Mouse (Mus musculus) heart, embryonic 13.5 days (tissue): ENCODE data around the gene Izumo4. TPM values are rescaled to one million over a fixed set of nuclear protein-coding genes. Genes with fewer than 3 reads are reported as not detected.
A peak's percentile ranks its signal among the peaks of the same experiment; 100 is the strongest.

Experiments used
- ATAC-seq: fragments of 200-750 bp; cut with Nextera tagmentation; 2 replicates; pipeline ENCODE4 v1.8.0; 2017; ENCODE audit warnings: moderate TSS enrichment; ENCODE audit not compliant: insufficient number of reproducible peaks, low FRiP score, low TSS enrichment; ENCODE audit errors: extremely low read depth
- H3K27ac ChIP-seq: fragments of 300-500 bp; sonication (generic); replicated peaks from 2 replicates; pipeline ENCODE4 v1.5.1; 2015; ENCODE audit warnings: moderate library complexity, mild to moderate bottlenecking, inconsistent platforms
- H3K27me3 ChIP-seq: fragments of 300-500 bp; sonication (generic); replicated peaks from 2 replicates; pipeline ENCODE4 v1.6.1; 2015; ENCODE audit warnings: mild to moderate bottlenecking, inconsistent platforms
- H3K36me3 ChIP-seq: fragments of 300-500 bp; sonication (generic); 2 replicates; pipeline ENCODE4 v1.6.1; 2015; ENCODE audit warnings: mild to moderate bottlenecking, inconsistent platforms
- H3K4me1 ChIP-seq: fragments of 300-500 bp; sonication (generic); 2 replicates; pipeline ENCODE4 v1.6.1; 2015; ENCODE audit warnings: inconsistent platforms
- H3K4me2 ChIP-seq: fragments of 300-500 bp; sonication (generic); 2 replicates; pipeline ENCODE4 v1.6.1; 2015; ENCODE audit warnings: inconsistent platforms, mild to moderate bottlenecking, moderate library complexity
- H3K4me3 ChIP-seq: fragments of 300-500 bp; sonication (generic); 2 replicates; pipeline ENCODE4 v1.5.1; 2015; ENCODE audit warnings: moderate library complexity, mild to moderate bottlenecking, inconsistent platforms
- H3K9ac ChIP-seq: fragments of 300-500 bp; sonication (generic); 2 replicates; pipeline ENCODE4 v1.6.1; 2015; ENCODE audit warnings: inconsistent platforms, mild to moderate bottlenecking, moderate library complexity
- H3K9me3 ChIP-seq: fragments of 300-500 bp; sonication (generic); 2 replicates; pipeline ENCODE4 v1.6.1; 2016; ENCODE audit warnings: inconsistent platforms
- WGBS: fragments of 180-500 bp; shearing (Covaris S2); methylation state at CpG from one replicate; pipeline ENCODE4 v1.1.7; 2015; ENCODE audit warnings: mixed read lengths; 5-methylcytosine and 5-hydroxymethylcytosine counted together
- polyA plus RNA-seq: library from polyadenylated mRNA; unstranded; fragments of >200 nt; fragmentation: Nextera tagmentation; extraction: Ambion mirVana; gene quantifications from 2 replicates; pipeline ENCODE4 v1.2.1, GENCODE M21; 2015

Gene Izumo4
- polyA plus RNA-seq, result 12.7 and 13.5 TPM in 2 replicates

- peak; percentile 94 for ATAC-seq
- Histone ChIP-seq H3K4me3 (peak within 1 kb of the TSS; percentile 61), H3K27ac (peak within 1 kb of the TSS; percentile 76), H3K9ac (peak within 1 kb of the TSS; percentile 82), H3K27me3 (no peaks in the 10 kb centered on the region), H3K36me3 (peaks cover 30% of the 10 kb centered on the region), H3K4me1 (peaks cover 74% of the 10 kb centered on the region), H3K9me3 (no peaks in the 10 kb centered on the region), H3K4me2 (peak within 1 kb of the TSS; percentile 95)
- under 1% methylated on average over 59 of the region's 59 CpGs for WGBS
Measured at GRCm38 (mm10) chr10:80701721-80702535, at the start of gene Izumo4, which contains the start of gene Mob3a. Gene Izumo4, plus strand, starts transcription at chr10:80702184. Gene Mob3a, minus strand, starts transcription at chr10:80701977.

- WGBS, result 83% methylated on average over 6 of the region's 6 CpGs
- Histone ChIP-seq H3K4me2 (no peak overlapping the region), H3K27ac (no peak overlapping the region), H3K4me3 (no peak overlapping the region), H3K9me3 (no peaks in the 10 kb centered on the region), H3K27me3 (no peaks in the 10 kb centered on the region), H3K9ac (0 out of 2 replicates have a peak overlapping the region, but pooled peaks have one; percentile 20), H3K4me1 (peaks cover 39% of the 10 kb centered on the region), H3K36me3 (peaks cover 20% of the 10 kb centered on the region)
- no peak for ATAC-seq
Measured at GRCm38 (mm10) chr10:80653156-80653720, 48.7 kb upstream of the Izumo4 start.

GRCm38 (mm10) chr10:80654866-80655265 lies 47.1 kb upstream of the Izumo4 start:
- H3K4me2 ChIP-seq, result peak overlapping the region; percentile 92
- peak overlapping the region; percentile 93 for H3K4me3 ChIP-seq
- no peak overlapping the region for H3K27ac ChIP-seq
- H3K36me3 ChIP-seq, result peaks cover 9% of the 10 kb centered on the region
- ATAC-seq, result no peak
- WGBS, result 84% methylated on average over 6 of the region's 6 CpGs
- H3K9ac ChIP-seq, result peak overlapping the region; percentile 99
- peaks cover 45% of the 10 kb centered on the region for H3K4me1 ChIP-seq
- no peaks in the 10 kb centered on the region for H3K9me3 ChIP-seq
- no peaks in the 10 kb centered on the region for H3K27me3 ChIP-seq

GRCm38 (mm10) chr10:80655406-80656129 lies 46.4 kb upstream of the Izumo4 start:
- H3K27ac ChIP-seq, result peak overlapping the region; percentile 78
- peaks cover 41% of the 10 kb centered on the region for H3K4me1 ChIP-seq
- no peaks in the 10 kb centered on the region for H3K9me3 ChIP-seq
- H3K27me3 ChIP-seq, result no peaks in the 10 kb centered on the region
- peak overlapping the region; percentile 92 for H3K4me2 ChIP-seq
- H3K36me3 ChIP-seq, result peaks cover 9% of the 10 kb centered on the region
- ATAC-seq, result peak; percentile 20; the same call in 1 of the 2 replicates
- 2% methylated on average over 12 of the region's 12 CpGs for WGBS
- peak overlapping the region; percentile 93 for H3K4me3 ChIP-seq
- peak overlapping the region; percentile 99 for H3K9ac ChIP-seq

- WGBS, result under 1% methylated on average over 72 of the region's 72 CpGs
Measured at GRCm38 (mm10) chr10:80656130-80656862, 45.7 kb upstream of the Izumo4 start.

GRCm38 (mm10) chr10:80656863-80657623 lies 44.9 kb upstream of the Izumo4 start, which contains the start of gene Btbd2:
Gene Btbd2, minus strand, starts transcription at chr10:80657071.
- H3K36me3 ChIP-seq, result peaks cover 3% of the 10 kb centered on the region
- WGBS, result 21% methylated on average over 15 of the region's 15 CpGs
- no peak for ATAC-seq

More at GRCm38 (mm10) chr10:80656130-80656862, 45.7 kb upstream of the Izumo4 start:
- Histone ChIP-seq H3K27ac (peak overlapping the region; percentile 86), H3K9ac (peak overlapping the region; percentile 99), H3K27me3 (no peaks in the 10 kb centered on the region), H3K4me1 (peaks cover 41% of the 10 kb centered on the region), H3K9me3 (no peaks in the 10 kb centered on the region), H3K36me3 (peaks cover 9% of the 10 kb centered on the region), H3K4me3 (peak overlapping the region; percentile 93), H3K4me2 (peak overlapping the region; percentile 92)
- peak; percentile 81 for ATAC-seq

GRCm38 (mm10) chr10:80658194-80658840 lies 43.7 kb upstream of the Izumo4 start:
- Histone ChIP-seq H3K4me2 (no peak overlapping the region), H3K27ac (no peak overlapping the region), H3K27me3 (no peaks in the 10 kb centered on the region), H3K4me3 (no peak overlapping the region), H3K9ac (no peak overlapping the region), H3K36me3 (no peaks in the 10 kb centered on the region), H3K9me3 (no peaks in the 10 kb centered on the region), H3K4me1 (peaks cover 44% of the 10 kb centered on the region)
- ATAC-seq, result no peak
- 87% methylated on average over 14 of the region's 14 CpGs for WGBS

More at GRCm38 (mm10) chr10:80656863-80657623, 44.9 kb upstream of the Izumo4 start, which contains the start of gene Btbd2:
- H3K4me1 ChIP-seq, result peaks cover 42% of the 10 kb centered on the region
- H3K9ac ChIP-seq, result peak within 1 kb of the TSS; percentile 99
- H3K27ac ChIP-seq, result peak within 1 kb of the TSS; percentile 86
- peak within 1 kb of the TSS; percentile 93 for H3K4me3 ChIP-seq
- peak within 1 kb of the TSS; percentile 92 for H3K4me2 ChIP-seq
- no peaks in the 10 kb centered on the region for H3K9me3 ChIP-seq
- H3K27me3 ChIP-seq, result no peaks in the 10 kb centered on the region

GRCm38 (mm10) chr10:80658841-80659202 lies 43.2 kb upstream of the Izumo4 start:
- Histone ChIP-seq H3K4me1 (peaks cover 44% of the 10 kb centered on the region), H3K9me3 (no peaks in the 10 kb centered on the region), H3K4me2 (no peak overlapping the region), H3K4me3 (no peak overlapping the region), H3K27me3 (no peaks in the 10 kb centered on the region), H3K36me3 (no peaks in the 10 kb centered on the region), H3K27ac (no peak overlapping the region), H3K9ac (no peak overlapping the region)
- 61% methylated on average over 4 of the region's 4 CpGs for WGBS
- ATAC-seq, result no peak

- Histone ChIP-seq H3K4me3 (peak overlapping the region; percentile 38), H3K9ac (peak overlapping the region; percentile 65), H3K4me2 (peak overlapping the region; percentile 57), H3K4me1 (peaks cover 46% of the 10 kb centered on the region), H3K27me3 (no peaks in the 10 kb centered on the region), H3K36me3 (no peaks in the 10 kb centered on the region), H3K27ac (no peak overlapping the region), H3K9me3 (no peaks in the 10 kb centered on the region)
- WGBS, result 14% methylated on average over 10 of the region's 10 CpGs
- no peak for ATAC-seq
Measured at GRCm38 (mm10) chr10:80659213-80659612, 42.8 kb upstream of the Izumo4 start.

GRCm38 (mm10) chr10:80661149-80661548 lies 40.8 kb upstream of the Izumo4 start:
- no peak overlapping the region for H3K27ac ChIP-seq
- no peak overlapping the region for H3K4me3 ChIP-seq
- no peak overlapping the region for H3K4me2 ChIP-seq
- ATAC-seq, result no peak
- peaks cover 50% of the 10 kb centered on the region for H3K4me1 ChIP-seq
- peaks cover 8% of the 10 kb centered on the region for H3K36me3 ChIP-seq
- H3K27me3 ChIP-seq, result no peaks in the 10 kb centered on the region
- WGBS, result 34% methylated on average over 5 of the region's 5 CpGs
- H3K9me3 ChIP-seq, result no peaks in the 10 kb centered on the region
- H3K9ac ChIP-seq, result no peak overlapping the region
